Mouse (Mus musculus) intestine, embryonic 15.5 days (tissue): Measurements from ENCODE around the gene Epb41l5. TPM values are rescaled to one million over a fixed set of nuclear protein-coding genes. Genes with fewer than 3 reads are reported as not detected.

Experiments used
- ATAC-seq: fragments of 200-750 bp; cut with Nextera tagmentation; 2 replicates; pipeline ENCODE4 v1.8.0; 2017; ENCODE audit warnings: moderate TSS enrichment, moderate library complexity
- H3K27ac ChIP-seq: fragments of 300-500 bp; sonication (generic); 2 replicates; pipeline ENCODE4 v1.5.1; 2015; ENCODE audit warnings: mild to moderate bottlenecking, inconsistent platforms
- H3K27me3 ChIP-seq: fragments of 300-500 bp; sonication (generic); replicated peaks from 2 replicates; pipeline ENCODE4 v1.6.1; 2015; ENCODE audit warnings: inconsistent platforms
- H3K36me3 ChIP-seq: fragments of 300-500 bp; sonication (generic); 2 replicates; pipeline ENCODE4 v1.6.1; 2015; ENCODE audit warnings: inconsistent platforms
- H3K4me1 ChIP-seq: fragments of 300-500 bp; sonication (generic); replicated peaks from 2 replicates; pipeline ENCODE4 v1.6.1; 2015; ENCODE audit warnings: inconsistent platforms
- H3K4me2 ChIP-seq: fragments of 300-500 bp; sonication (generic); replicated peaks from 2 replicates; pipeline ENCODE4 v1.6.1; 2015; ENCODE audit warnings: mild to moderate bottlenecking, inconsistent platforms
- H3K4me3 ChIP-seq: fragments of 300-500 bp; sonication (generic); replicated peaks from 2 replicates; pipeline ENCODE4 v1.5.1; 2015; ENCODE audit warnings: inconsistent platforms
- H3K9ac ChIP-seq: fragments of 300-500 bp; sonication (generic); 2 replicates; pipeline ENCODE4 v1.6.1; 2015; ENCODE audit warnings: inconsistent platforms
- H3K9me3 ChIP-seq: fragments of 300-500 bp; sonication (generic); 2 replicates; pipeline ENCODE4 v1.6.1; 2016; ENCODE audit warnings: inconsistent platforms
- WGBS: fragments of 180-500 bp; shearing (Covaris S2); methylation state at CpG from one replicate; pipeline ENCODE4 v1.1.7; 2015; 5-methylcytosine and 5-hydroxymethylcytosine counted together
- polyA plus RNA-seq: library from polyadenylated mRNA; unstranded; fragments of >200 nt; fragmentation: Nextera tagmentation; extraction: Ambion mirVana; gene quantifications from 2 replicates; pipeline ENCODE4 v1.2.1, GENCODE M21; 2015

The Epb41l5 gene
- polyA plus RNA-seq, 1 experiment from 2014 or later: 38.6 TPM

DNA sequence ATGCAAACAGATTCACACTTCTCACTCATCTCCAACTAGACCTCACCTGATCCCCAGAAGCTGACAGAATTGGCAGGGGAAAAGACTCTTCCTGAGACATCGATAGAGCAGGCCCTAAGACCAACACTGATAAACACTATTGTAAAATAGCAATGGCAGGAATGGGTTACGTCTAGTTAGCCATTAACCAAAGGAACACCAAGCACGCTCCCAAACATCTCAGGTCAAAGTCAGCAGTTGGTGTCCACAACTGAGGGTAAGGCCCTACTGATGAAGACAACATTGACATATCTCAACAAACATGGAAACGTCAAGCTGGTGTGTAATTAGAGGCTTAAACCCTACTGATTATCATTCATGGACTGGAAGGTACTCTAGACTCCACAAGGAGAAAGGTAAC is 83.3 kb downstream of the Epb41l5 start:
- 69% methylated on average over 4 of the region's 4 CpGs for WGBS
- no peaks in the 10 kb centered on the region for H3K4me1 ChIP-seq
- no peak for ATAC-seq
- no peaks in the 10 kb centered on the region for H3K36me3 ChIP-seq
- H3K9me3 ChIP-seq: no peaks in the 10 kb centered on the region
- no peak overlapping the region for H3K27ac ChIP-seq
- H3K4me2 ChIP-seq: no peak overlapping the region
- H3K27me3 ChIP-seq: no peaks in the 10 kb centered on the region
- no peak overlapping the region for H3K4me3 ChIP-seq
- H3K9ac ChIP-seq: no peak overlapping the region

DNA sequence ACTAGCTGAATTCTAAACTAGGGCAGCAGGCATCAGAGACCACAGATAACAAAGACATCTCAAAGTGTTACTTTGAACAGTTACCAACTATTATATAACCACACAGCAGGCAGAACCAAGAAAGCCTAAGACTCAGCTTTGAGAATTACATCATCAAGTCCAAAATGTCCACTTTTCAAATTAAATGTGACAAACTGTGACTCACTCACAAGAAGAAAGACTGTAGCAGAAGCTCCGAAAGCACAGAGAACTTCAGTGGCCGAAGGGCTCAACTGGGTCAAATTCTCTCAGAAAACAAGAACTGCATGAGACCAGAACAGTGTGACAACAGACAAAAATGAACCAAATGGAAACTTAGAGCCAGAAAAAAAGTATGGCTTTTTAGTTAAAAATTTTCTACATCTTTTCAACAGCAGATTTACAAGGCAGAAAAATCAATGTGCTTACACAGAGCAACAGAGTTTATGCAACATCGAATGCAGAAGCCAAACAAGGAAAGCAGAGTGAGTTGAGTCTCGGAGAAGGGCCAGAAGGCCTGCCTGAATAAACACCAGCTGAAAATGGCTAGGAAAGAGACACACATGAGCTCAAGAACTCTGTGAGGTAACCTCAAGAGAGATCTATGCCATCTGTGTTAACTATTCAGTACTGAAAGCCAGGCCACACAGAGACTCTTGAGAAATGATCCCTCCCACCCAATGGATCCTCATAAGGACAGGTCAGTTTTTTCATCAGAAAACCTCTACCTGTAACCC is 91.0 kb downstream of the Epb41l5 start:
- WGBS: 78% methylated on average over 4 of the region's 4 CpGs
- no peak overlapping the region for H3K4me3 ChIP-seq
- no peak overlapping the region for H3K4me2 ChIP-seq
- no peak overlapping the region for H3K9ac ChIP-seq
- no peaks in the 10 kb centered on the region for H3K4me1 ChIP-seq
- no peak overlapping the region for H3K27ac ChIP-seq
- no peaks in the 10 kb centered on the region for H3K27me3 ChIP-seq
- no peak for ATAC-seq
- H3K36me3 ChIP-seq: no peaks in the 10 kb centered on the region
- no peaks in the 10 kb centered on the region for H3K9me3 ChIP-seq

DNA sequence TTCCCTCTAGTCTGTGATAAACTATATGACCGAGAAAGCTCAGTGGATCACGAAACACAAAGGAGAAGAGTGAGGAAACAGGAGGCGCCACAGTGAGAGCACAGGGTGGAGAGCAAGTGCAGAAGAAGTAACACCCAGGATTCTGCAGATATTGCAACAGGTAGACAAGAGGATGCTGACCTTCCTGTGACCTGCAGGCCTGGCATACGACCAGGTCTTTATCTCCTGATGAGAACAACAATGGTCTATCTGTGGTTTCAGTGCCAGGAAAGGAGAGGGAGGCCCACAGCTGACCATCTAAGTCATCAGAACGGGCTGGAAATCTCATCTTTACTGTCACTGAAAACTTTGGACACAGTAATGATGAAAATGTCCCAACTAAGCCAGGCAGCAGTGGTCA is 93.1 kb downstream of the Epb41l5 start:
- Histone ChIP-seq H3K27me3 (no peaks in the 10 kb centered on the region), H3K4me2 (no peak overlapping the region), H3K9ac (no peak overlapping the region), H3K9me3 (no peaks in the 10 kb centered on the region), H3K36me3 (no peaks in the 10 kb centered on the region), H3K4me3 (no peak overlapping the region), H3K4me1 (no peaks in the 10 kb centered on the region), H3K27ac (no peak overlapping the region)
- 71% methylated on average over 5 of the region's 5 CpGs for WGBS
- ATAC-seq: no peak

DNA sequence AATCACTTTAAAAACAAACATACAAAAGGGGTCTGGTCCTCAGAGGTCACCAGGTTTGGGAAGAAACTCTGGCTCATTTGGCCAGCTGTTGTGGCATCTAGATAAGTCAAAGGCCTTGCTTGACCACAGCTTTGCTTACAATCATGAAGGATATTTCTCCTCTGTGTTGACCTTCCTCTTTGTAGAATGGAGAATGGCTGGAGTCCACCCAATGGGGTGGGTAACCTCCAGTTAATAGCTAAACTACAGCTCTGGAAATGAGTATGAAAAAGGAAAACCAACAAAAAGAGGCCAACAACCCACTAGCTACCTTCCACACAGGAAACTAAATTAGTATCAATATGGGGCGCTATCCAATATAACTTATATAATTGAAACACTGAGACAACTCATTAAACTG is 97.1 kb downstream of the Epb41l5 start:
- Histone ChIP-seq H3K4me3 (no peak overlapping the region), H3K36me3 (no peaks in the 10 kb centered on the region), H3K4me1 (no peaks in the 10 kb centered on the region), H3K27ac (no peak overlapping the region), H3K9me3 (no peaks in the 10 kb centered on the region), H3K9ac (no peak overlapping the region), H3K27me3 (no peaks in the 10 kb centered on the region), H3K4me2 (no peak overlapping the region)
- WGBS: 96% methylated on average over 1 of the region's 1 CpGs
- no peak for ATAC-seq

DNA sequence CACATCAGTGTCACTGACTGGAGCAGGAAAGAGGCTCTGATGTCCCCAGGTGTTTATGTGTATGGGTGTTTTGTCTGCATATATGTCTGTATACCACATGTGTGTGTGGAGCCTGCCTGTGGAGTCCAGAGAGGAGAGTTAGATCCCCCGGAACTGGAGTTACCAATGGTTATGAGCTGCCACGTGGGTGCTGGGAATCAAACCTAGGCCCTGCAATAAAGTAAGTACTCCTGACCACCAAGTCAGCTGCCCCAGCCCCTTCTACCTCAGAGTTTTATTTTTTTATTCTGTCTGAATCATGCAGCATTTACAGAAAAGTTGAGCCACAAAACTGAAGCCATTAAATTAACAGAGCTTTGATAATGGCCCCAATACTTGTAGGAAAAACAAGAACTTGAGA is 98.7 kb downstream of the Epb41l5 start:
- no peak overlapping the region for H3K9ac ChIP-seq
- no peak overlapping the region for H3K4me3 ChIP-seq
- no peaks in the 10 kb centered on the region for H3K9me3 ChIP-seq
- H3K27me3 ChIP-seq: no peaks in the 10 kb centered on the region
- WGBS: 96% methylated on average over 2 of the region's 2 CpGs
- H3K27ac ChIP-seq: no peak overlapping the region
- no peak for ATAC-seq
- no peaks in the 10 kb centered on the region for H3K4me1 ChIP-seq
- no peaks in the 10 kb centered on the region for H3K36me3 ChIP-seq
- no peak overlapping the region for H3K4me2 ChIP-seq

DNA sequence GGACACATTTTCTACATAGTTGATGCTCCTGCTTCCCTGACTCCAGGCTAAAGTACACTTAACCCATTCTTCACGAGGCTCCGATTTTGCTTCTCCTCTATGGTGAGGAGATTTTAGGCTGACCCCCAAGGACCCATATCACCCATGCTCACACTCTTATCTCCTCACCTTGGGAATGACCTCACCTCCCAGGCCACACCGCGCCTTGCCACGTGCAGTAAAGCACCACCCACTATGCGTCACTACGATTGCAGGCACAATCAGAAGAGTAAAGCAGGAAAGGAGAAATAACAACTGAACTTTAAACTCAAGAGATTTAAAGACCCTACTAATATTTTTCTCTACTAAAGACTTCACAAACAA is 99.5 kb downstream of the Epb41l5 start:
- H3K9me3 ChIP-seq: no peaks in the 10 kb centered on the region
- no peak overlapping the region for H3K4me2 ChIP-seq
- H3K27me3 ChIP-seq: no peaks in the 10 kb centered on the region
- H3K9ac ChIP-seq: no peak overlapping the region
- no peak overlapping the region for H3K4me3 ChIP-seq
- H3K36me3 ChIP-seq: no peaks in the 10 kb centered on the region
- 0 out of 2 replicates have a peak, but pooled peaks cover 4% of the 10 kb centered on the region for H3K4me1 ChIP-seq
- H3K27ac ChIP-seq: no peak overlapping the region
- WGBS: 71% methylated on average over 7 of the region's 7 CpGs
- peak; percentile 52 for ATAC-seq

DNA sequence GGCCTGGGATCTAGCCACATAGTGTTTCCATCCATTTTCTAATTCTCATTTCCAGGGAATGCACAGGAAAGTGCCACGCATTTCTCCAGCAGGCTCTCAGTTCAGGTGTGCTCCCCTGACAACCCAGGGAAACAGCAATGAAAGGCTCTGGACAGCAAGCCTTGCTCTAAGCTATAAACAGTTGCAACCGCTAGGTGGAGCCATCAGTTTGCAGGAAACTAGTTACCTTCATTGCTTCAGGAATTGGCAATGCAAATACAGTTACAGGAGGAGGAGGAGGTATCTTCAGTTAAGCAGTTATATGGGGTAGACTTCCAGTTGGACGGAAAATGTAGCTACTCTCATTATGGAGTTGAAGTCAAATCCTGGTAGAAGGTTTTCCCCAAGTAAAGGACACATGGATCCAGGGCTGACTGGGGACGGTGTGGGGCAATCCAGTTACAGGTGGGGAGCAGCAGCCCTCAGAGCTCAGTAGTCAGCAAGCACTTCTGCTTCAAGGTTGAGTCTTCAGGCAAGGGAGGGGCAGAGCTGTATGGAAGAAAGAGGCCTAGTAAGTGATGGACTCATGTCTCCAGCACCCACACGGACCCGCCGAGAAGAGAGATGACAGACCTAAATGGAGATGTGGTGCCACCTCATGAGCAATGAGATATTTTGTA is 100.0 kb downstream of the Epb41l5 start:
- H3K4me3 ChIP-seq: no peak overlapping the region
- no peaks in the 10 kb centered on the region for H3K36me3 ChIP-seq
- WGBS: 68% methylated on average over 7 of the region's 7 CpGs
- H3K27ac ChIP-seq: no peak overlapping the region
- H3K9me3 ChIP-seq: no peaks in the 10 kb centered on the region
- no peaks in the 10 kb centered on the region for H3K27me3 ChIP-seq
- H3K4me1 ChIP-seq: 0 out of 2 replicates have a peak, but pooled peaks cover 4% of the 10 kb centered on the region
- peak; percentile 80 for ATAC-seq
- H3K4me2 ChIP-seq: no peak overlapping the region
- H3K9ac ChIP-seq: no peak overlapping the region

DNA sequence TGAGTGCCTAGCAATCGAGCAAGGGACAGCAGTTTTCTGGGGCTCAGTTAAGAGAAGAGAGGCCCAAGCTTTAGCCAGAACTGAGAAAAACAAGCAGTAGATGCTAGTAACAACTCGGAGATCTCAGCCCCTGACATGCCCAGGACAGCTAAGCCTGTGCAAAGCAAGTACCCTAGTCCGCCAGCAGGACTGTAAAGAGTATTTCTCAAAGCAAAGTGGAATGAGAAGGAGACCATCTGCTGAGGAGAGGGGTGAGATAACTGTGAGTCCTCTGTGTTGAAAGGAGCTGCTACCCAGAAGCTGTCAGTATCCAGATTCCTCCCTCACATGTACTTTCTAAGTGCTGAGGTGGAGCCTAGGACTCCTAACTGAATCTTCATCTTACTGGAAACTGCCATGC is 102.3 kb downstream of the Epb41l5 start:
- WGBS: 94% methylated on average over 3 of the region's 3 CpGs
- Histone ChIP-seq H3K27ac (no peak overlapping the region), H3K4me1 (0 out of 2 replicates have a peak, but pooled peaks cover 4% of the 10 kb centered on the region), H3K36me3 (no peaks in the 10 kb centered on the region), H3K9me3 (no peaks in the 10 kb centered on the region), H3K4me3 (no peak overlapping the region), H3K27me3 (no peaks in the 10 kb centered on the region), H3K4me2 (no peak overlapping the region), H3K9ac (no peak overlapping the region)
- ATAC-seq: no peak

DNA sequence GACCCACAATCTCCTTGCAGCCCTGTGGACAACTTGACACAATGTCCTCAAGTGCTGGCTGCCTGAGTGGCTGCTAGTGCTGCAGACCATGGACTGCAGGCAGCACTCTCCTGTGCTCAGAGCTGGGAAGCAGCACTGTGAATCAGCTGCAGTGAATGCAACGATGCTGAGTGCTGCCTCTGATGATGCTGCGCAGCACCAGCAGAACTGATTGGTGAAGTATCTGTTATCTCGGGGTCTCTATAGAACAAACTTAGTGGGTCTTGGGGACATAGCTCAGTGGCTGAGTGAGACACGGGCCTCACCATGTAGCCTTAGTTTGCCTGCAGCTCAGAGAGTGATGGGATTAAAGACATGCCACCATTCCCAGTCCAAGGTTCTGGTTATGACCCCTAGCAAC is 103.1 kb downstream of the Epb41l5 start:
- WGBS: 84% methylated on average over 4 of the region's 4 CpGs
- ATAC-seq: no peak
- Histone ChIP-seq H3K27ac (no peak overlapping the region), H3K4me2 (no peak overlapping the region), H3K36me3 (no peaks in the 10 kb centered on the region), H3K4me3 (no peak overlapping the region), H3K4me1 (0 out of 2 replicates have a peak, but pooled peaks cover 4% of the 10 kb centered on the region), H3K9me3 (no peaks in the 10 kb centered on the region), H3K9ac (no peak overlapping the region), H3K27me3 (no peaks in the 10 kb centered on the region)

DNA sequence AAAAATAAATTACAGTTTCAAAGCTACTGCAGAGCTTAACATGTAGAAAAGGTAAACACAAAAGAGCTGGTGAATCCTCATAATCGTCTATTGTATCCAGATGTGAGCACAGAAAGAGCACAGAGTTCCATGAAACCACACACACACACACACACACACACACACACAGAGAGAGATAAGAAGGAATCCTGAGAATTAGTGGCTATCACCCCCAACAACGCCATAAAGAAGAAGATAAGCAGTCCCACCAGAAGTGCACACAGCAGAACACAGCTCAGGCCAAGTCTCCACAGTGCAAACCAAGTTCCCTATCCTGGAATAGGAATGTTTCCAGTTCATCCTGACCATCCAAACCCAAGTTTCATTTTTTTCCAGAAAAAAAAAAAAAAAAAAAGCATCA is 103.6 kb downstream of the Epb41l5 start:
- no peaks in the 10 kb centered on the region for H3K9me3 ChIP-seq
- H3K9ac ChIP-seq: no peak overlapping the region
- no peak overlapping the region for H3K27ac ChIP-seq
- no peak overlapping the region for H3K4me3 ChIP-seq
- no peak for ATAC-seq
- 0 out of 2 replicates have a peak, but pooled peaks cover 4% of the 10 kb centered on the region for H3K4me1 ChIP-seq
- 31% methylated on average over 2 of the region's 2 CpGs for WGBS
- no peak overlapping the region for H3K4me2 ChIP-seq
- no peaks in the 10 kb centered on the region for H3K27me3 ChIP-seq
- H3K36me3 ChIP-seq: no peaks in the 10 kb centered on the region

DNA sequence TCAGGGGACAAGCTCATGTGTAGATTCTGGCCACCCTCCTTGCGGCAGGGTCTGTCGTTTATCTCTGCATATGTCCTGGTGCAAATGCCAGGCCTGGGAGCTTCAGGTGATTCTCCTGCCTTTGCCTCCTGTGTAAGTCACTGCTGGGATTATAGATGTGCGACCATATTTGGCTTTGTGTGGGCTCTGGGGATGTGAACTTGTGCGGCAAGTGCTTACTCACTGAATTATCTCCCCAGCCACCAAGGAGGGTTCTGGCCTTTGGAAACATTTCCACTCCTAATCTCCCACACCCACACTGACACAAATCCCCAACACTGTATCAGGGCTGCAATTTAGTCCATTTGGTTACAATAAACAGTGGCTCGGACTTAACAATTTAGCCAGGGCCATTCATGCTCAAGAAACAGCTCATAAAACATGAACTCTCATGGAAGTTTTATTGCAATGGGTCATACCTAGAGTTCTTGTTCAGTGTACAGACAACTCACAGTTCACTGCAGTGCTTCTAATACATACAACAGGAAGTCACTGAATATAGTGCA is 104.1 kb downstream of the Epb41l5 start:
- Histone ChIP-seq H3K36me3 (no peaks in the 10 kb centered on the region), H3K4me2 (no peak overlapping the region), H3K27ac (no peak overlapping the region), H3K27me3 (no peaks in the 10 kb centered on the region), H3K9ac (no peak overlapping the region), H3K4me1 (0 out of 2 replicates have a peak, but pooled peaks cover 4% of the 10 kb centered on the region), H3K9me3 (no peaks in the 10 kb centered on the region), H3K4me3 (no peak overlapping the region)
- ATAC-seq: no peak
- 58% methylated on average over 5 of the region's 5 CpGs for WGBS

DNA sequence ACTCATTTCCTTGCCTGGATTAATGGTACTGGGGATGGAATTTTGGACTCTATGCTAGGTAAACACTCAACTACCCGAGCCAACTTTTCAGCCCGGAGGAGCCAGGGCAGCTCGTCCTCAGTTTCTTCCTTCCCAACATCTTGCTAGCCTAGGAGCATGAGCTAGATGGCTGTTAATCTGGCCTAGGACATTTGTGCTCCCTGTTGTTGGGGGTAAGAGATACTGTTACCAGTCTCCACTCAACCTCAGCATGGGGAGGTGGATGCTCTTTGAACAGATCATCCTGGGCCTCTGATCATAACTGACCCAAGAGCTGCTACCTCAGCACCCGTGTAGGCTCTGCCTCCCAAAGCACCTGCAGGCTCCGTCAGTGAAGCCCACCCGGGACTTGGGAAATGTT is 105.5 kb downstream of the Epb41l5 start:
- ATAC-seq: no peak
- Histone ChIP-seq H3K4me2 (no peak overlapping the region), H3K9me3 (no peaks in the 10 kb centered on the region), H3K36me3 (no peaks in the 10 kb centered on the region), H3K9ac (no peak overlapping the region), H3K27ac (no peak overlapping the region), H3K4me1 (0 out of 2 replicates have a peak, but pooled peaks cover 4% of the 10 kb centered on the region), H3K27me3 (no peaks in the 10 kb centered on the region), H3K4me3 (no peak overlapping the region)
- 82% methylated on average over 6 of the region's 6 CpGs for WGBS
